Mouse (Mus musculus): ENCODE results near the gene Fyco1.

DNA sequence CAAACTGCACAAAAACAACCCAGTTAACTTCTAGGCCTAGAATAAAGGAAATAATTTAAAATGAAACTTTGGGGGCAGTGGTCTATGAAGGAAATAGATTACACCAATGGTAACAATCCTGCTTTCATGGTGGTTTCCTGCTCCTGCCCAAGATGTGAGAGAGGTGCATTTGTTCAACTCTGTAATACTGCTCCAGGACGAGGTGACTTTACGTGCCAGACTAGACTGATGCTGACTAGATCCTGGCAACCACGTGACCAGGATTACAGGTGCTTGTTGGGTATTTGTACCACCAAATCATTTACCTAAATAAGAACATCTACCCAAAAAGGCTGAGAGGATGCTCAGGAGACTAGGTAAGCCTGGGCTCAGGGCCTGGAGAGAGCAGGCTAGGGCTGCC, 39.9 kb downstream of the Fyco1 start:
- TF ChIP-seq CTCF (IDR thresholded peaks at IDR 0.05; ENCODE audit: control insufficient read depth, insufficient read depth, insufficient replicate concordance, low read depth, low read length) (no peak), POLR2A (IDR thresholded peaks at IDR 0.05; ENCODE audit: control insufficient read depth, low read depth, low read length) (no peak)

All from testis, adult 2 months (tissue).